Mouse (Mus musculus): ENCODE results near the gene Ace2.

DNA sequence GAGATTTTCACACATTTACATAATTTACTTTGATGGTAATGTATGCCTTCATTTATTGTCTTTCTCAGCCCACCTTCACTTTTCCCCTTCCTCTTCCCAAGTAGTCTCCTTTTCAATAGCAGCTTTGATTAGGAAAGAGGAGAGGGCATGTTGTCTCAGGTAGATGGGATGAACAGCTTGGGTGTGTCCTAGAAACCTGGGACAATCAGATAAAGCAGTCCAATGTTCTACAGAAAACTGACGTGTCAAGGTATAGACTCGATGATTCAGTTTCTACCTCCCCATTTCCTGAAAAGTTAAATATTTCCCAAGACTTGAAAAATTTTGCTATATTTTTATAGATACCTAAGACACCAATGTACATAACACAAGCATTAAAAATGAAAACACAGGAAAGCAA lies 39.7 kb downstream of the Ace2 start:
- no peak for TF ChIP-seq POLR2A (IDR thresholded peaks at IDR 0.05; ENCODE audit: extremely low read depth, insufficient read depth, low read length)
- no peak for TF ChIP-seq CTCF (IDR thresholded peaks at IDR 0.05; ENCODE audit: extremely low read depth, insufficient read depth, low read length)

Data from cortical plate, adult 2 months (tissue).